Comparison of ENCODE assay signal across 27 mouse cellular contexts in the genomic region with DNA sequence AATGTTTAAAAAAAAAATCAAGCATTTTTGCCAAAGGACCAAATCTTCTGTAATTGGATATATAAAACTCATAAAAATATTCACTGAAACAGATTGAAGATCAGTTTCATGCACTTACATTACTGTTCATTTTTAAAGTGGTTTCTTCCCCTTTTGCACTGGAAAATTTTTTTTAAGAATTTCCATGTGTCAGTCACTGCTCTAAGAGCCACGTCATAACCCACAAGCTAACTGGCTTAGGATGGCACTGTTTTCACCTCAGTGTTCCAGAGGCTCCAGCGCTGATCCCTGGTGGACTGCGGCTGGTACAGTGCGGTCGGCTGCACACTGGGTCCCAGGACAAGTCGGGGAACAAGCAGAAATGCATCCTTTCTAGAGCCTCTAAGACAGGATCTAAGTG. TPM values are rescaled to one million over a fixed set of nuclear protein-coding genes. Genes with fewer than 3 reads are reported as not detected.
"Had no signal": no experiment of that assay in that cellular context is flagged by ENCODE, and none has a peak within 500 bp of the region (broad histone marks: within the 10 kb centered on the region; RNA-seq: fewer than 3 reads in every experiment).

No protein-coding gene starts in this region.

- H3K4me2 ChIP-seq: lung, embryonic 14.5 days; midbrain, embryonic 11.5 days; midbrain, embryonic 13.5 days; midbrain, embryonic 15.5 days; neural tube, embryonic 12.5 days had no signal

- ATAC-seq: midbrain, embryonic 13.5 days; midbrain, embryonic 15.5 days had no signal

- DNase-seq: lung, adult 18-20 months; lung, embryonic 14.5 days; lung, postnatal 14 days; lung, postnatal 36 days; retina, postnatal 1 day; right cerebral cortex, adult 18-20 months; right cerebral cortex, postnatal 25 days; right cerebral cortex, postnatal 4 days; thymus, adult 18-20 months; thymus, postnatal 25 days; thymus, postnatal 4 days had no signal

- H3K36me3 ChIP-seq: midbrain, embryonic 13.5 days; midbrain, embryonic 15.5 days; neural tube, embryonic 12.5 days had no signal

- H3K9ac ChIP-seq: liver, embryonic 14.5 days; lung, embryonic 14.5 days; midbrain, embryonic 13.5 days; midbrain, embryonic 15.5 days; neural tube, embryonic 12.5 days had no signal

- H3K9me3 ChIP-seq: megakaryocyte, embryonic 14.5 days; midbrain, embryonic 13.5 days; midbrain, embryonic 15.5 days; neural tube, embryonic 12.5 days had no signal

- H3K4me1 ChIP-seq: megakaryocyte, embryonic 14.5 days; midbrain, embryonic 13.5 days; midbrain, embryonic 15.5 days; neural tube, embryonic 12.5 days had no signal

- H3K4me3 ChIP-seq: megakaryocyte, embryonic 14.5 days; midbrain, embryonic 13.5 days; midbrain, embryonic 15.5 days; neural tube, embryonic 12.5 days had no signal

- H3K27ac ChIP-seq: liver, embryonic 14.5 days; macrophage; midbrain, embryonic 13.5 days; midbrain, embryonic 15.5 days; neural tube, embryonic 12.5 days had no signal

- H3K27me3 ChIP-seq: megakaryocyte, embryonic 14.5 days; midbrain, embryonic 13.5 days; midbrain, embryonic 15.5 days; neural tube, embryonic 12.5 days had no signal

RNA-seq across cellular contexts. Expression of a gene that starts 34.6 kb away (rescaled TPM):
- total RNA-seq: midbrain, postnatal 0 days; monocyte, adult 5-6 weeks had no signal
- polyA plus RNA-seq: liver, embryonic 14.5 days; liver, embryonic 16.5 days; lung, embryonic 14.5 days; lung, embryonic 16.5 days; macrophage; midbrain, embryonic 11.5 days; midbrain, embryonic 13.5 days; midbrain, postnatal 0 days; neural tube, embryonic 12.5 days; small intestine, adult 2 months; spleen, adult 2 months; stomach, embryonic 14.5 days; stomach, embryonic 16.5 days; urinary bladder, adult 2 months had no signal
